Mouse (Mus musculus) adrenal gland, postnatal 25 days (tissue): Measurements from ENCODE around the gene Fhl3. TPM values are rescaled to one million over a fixed set of nuclear protein-coding genes. Genes with fewer than 3 reads are reported as not detected.

Source experiments
- DNase-seq: peaks from one replicate; pipeline ENCODE4 v3.0.0; 2021; ENCODE audit warnings: mixed read lengths
- long read RNA-seq: library from polyadenylated mRNA; stranded (forward); transcript quantifications from one replicate; pipeline ENCODE4 v2.0.0, GENCODE M21; 2021
- total RNA-seq: library from RNA; stranded (reverse); gene quantifications from 2 replicates; pipeline ENCODE4 v1.2.3, GENCODE M21; 2021

The Fhl3 gene
- total RNA-seq, result 6.7 and 8.7 TPM in 2 replicates
- long read RNA-seq, partial matches to known transcripts, result 0 of 1 reads
- long read RNA-seq, other reads (novel, unspliced or antisense), result 0 of 1 reads

DNA sequence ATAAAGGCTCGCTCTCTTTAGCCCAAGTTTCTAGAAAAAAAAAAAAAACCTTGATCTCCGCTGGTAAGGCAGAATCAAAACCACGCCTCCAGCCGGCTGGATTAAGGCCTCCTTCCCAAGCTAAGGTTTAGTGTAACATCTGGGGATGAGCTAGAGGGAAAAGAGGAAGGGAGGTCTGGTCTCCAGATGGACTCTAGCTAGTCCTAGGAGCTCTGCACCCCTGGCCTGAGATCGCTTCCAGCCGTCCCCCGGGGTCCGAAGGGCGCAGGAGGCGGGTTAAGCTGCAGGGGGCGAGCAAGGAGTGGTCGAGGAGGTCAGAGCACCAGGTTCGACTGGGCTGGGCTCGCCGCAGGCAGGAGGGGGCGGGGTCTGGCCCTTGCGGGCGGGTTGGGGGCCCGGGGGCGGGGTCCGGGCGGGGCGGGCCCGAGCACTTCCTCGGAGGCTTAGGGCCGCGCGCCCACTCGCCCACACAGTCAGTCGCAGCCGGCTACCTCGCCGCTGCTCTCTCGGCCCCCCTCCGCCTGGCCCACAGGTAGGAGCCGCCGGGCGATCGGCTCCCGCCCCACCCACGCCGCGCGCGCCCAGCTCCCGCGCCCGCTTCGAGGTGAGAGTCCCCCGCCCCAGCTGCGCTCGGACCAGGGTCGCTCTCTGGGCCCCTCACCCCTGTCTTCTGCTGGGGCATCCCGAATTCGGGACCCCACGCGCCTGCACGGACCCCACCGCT, at the start of gene Fhl3:
Gene Fhl3 (plus strand): TSS at position 454 of the 724 bp plus-strand sequence.
- peak; percentile 77 for DNase-seq

DNA sequence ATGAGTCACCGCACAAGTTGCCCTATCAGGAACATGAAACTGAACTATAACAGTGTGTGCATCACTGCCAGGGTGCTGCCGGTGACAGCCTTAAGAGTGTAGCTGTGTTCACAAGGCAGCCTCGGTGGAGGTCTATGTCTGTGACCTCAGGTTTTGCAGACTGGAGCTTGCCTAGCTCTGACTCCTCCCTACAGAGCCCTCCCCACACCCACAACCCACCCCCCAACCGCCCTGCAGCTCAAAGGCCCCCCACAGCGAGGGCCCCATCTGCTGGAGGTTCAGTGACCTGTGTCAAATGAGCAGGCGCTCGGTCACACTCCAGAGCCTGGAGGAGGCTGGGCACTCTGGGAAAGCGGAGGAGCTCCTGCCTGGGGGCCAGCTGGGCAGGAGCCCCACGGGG, 47.6 kb upstream of the Fhl3 start:
- DNase-seq, result no peak

DNA sequence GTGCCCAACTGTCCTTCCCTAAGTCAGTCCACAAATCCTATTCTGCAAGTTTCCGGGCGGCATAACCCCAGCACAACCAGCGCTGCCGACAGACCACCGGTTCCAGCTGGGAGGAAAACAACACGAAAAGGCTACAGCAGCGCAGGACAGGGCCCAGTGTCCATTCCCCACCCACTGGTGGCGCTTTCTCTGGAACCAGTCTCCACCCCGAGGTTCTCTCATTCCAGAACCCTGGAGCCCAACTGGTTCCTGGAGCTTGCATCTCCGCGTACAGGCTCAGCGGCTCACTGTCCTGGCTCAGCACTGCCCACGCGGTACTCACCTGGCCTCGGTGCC, 44.0 kb upstream of the Fhl3 start, which contains the start of gene Pou3f1:
Gene Pou3f1 (plus strand): TSS at position 290 of the 336 bp plus-strand sequence.
- DNase-seq, result no peak

DNA sequence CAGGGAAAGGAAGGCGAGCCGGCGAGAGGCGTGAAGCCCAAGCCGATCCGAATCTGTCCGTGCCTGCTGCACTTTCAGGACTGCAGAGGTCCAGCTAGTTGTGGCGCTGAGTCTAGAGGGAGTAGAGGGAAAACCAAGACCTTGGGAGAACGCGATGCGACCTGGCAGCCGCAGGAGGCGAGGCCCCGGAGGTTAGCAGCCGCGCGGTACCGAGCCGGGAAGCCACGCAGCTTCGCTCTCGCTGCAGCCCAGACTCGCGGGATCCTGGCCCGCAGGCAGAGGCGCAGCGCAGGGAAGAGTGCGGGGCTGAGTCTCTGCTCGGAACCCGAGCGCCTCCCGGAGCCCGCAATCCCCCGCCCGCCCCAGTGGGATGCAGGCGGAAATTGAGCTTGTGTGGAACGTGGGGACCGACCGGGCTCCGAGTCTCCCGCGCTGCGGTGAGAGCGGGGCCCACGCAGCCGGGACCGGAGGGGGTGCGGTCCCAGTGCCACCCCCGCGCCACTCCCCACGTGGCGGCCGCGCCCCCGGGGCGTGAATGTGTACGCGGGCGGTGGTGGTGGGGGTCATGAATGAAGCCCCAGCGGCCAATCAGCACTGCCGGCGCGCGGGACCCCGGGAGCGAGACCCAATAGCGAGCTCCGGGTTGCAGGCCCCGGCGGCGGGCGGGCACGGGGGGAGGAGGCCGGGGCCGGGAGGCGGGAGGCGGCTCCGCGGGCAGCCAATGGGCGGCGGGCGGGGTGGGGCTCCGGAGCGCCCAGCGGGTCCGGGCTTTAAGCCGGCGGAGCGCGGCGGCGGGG, 43.4 kb upstream of the Fhl3 start:
- DNase-seq, result peak; percentile 89

DNA sequence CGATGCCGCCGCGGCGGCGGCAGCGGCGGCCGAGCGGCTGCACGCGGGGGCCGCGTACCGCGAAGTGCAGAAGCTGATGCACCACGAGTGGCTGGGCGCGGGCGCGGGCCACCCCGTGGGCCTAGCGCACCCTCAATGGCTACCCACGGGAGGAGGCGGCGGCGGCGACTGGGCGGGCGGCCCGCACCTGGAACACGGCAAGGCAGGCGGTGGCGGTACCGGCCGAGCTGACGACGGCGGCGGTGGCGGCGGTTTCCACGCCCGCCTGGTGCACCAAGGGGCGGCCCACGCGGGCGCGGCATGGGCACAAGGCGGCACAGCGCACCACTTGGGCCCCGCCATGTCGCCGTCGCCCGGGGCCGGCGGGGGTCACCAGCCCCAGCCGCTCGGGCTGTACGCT, 42.7 kb upstream of the Fhl3 start:
- no peak for DNase-seq

DNA sequence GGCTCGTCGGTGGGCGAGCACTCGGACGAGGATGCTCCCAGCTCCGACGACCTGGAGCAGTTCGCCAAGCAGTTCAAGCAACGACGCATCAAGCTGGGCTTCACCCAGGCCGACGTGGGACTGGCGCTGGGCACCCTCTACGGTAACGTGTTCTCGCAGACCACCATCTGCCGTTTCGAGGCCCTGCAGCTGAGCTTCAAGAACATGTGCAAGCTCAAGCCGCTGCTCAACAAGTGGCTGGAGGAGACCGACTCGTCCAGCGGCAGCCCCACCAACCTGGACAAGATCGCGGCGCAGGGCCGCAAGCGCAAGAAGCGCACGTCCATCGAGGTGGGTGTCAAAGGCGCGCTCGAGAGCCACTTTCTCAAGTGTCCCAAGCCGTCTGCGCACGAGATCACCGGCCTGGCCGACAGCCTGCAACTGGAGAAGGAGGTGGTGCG, 42.1 kb upstream of the Fhl3 start:
- DNase-seq, result no peak

DNA sequence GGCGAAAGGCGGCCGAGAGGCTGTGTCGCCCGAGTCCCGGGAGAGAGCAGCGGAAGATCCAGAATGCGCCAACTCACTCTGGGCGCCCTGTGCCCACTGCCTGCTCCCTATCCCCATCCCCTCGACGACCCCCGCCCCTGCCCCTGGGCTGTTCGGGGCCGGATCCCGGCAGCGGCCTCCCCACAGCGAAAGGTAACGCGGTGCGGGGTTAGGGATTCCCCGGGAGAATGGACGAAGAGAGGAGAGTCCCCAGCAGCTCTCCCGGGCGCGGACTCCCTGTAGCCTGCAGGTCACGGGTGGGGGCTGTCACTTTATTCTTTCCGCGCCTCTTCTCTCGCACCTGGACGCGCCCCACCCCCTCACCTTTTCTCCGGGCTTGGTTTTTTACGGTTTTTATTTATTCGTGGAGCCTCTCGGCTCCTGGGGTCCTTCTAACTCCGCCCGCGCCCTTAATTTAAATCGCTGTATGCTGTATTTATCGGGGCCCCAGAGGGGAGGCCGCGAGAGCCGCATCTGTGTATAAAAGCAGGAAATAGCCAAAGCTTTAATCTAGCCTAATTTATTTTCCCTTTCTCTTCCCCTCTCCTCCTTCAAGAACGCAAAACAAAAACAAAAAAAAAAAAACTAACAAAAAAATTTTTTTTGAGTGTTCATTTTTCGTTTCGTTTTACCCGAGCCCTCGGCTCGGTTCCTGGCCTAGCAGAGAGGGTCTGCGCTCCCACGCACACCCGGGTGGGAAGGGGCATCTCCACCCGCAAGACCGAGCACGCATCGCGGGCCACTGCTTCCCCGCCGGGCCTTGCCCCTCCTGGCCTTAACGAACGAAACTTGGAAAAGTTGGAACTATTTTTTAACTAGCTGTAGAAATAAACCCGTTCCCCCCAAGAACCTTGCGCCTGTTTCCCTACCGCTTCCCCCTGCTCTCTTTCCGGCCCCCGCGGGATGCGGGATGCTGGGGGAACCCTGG, 41.0 kb upstream of the Fhl3 start:
- DNase-seq, result no peak

DNA sequence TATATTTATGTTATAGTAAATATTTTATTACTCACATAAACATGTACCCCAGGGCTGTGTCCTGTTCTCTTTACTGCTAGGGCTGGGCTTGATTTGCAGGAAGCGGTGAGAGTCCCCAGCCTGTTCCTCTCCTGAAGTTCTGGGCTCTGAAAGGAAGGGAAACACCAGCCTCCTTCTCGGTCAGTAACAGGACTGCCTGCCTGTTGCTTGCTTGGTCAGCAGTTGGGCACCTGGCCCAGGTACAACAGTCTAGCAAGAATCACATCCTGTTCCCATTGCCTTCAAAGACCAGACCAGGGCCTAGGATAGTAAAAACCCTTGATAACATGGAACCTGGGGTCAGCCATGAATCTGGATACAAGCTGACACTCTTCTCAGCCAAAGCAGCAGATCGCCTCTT, 39.9 kb upstream of the Fhl3 start:
- DNase-seq, result no peak

DNA sequence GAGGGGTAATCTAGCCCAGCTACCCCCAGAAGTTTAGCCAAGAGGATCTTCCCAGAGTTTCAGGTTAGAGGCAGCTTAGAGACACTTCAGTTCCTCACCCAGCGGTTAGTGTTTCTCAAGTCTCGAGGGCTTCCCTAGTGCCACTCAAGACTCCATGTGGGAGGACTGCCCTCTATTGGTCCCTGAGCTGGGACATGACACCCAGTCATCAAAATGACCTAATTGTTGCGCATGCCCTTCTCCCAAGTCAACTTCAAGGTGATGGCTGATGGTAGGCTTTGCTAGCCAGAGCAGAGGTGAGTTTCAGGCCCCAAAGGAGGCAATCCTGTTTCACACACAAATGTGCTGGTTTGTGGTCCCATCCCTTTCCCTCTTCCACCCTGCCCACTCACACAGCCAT, 37.5 kb upstream of the Fhl3 start:
- no peak for DNase-seq

DNA sequence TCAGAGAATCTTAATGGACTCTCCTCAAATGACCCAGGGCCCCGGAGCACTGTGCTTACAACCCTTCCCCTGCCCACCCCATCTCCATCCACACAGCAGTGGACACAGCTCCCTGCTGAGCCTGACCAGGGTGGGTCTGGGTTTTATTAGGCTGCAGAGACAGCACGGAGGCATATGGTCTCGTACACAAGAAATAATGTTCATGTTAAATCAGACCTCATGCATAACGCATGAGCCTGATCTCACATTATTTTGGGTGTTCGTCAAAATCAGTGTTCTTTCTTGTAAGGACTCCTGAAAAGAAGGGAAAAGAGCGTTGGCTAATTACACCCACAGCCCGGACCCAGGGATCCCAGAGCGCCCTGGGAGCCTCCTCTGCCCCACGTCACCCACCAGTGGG, 36.3 kb upstream of the Fhl3 start:
- DNase-seq, result no peak

DNA sequence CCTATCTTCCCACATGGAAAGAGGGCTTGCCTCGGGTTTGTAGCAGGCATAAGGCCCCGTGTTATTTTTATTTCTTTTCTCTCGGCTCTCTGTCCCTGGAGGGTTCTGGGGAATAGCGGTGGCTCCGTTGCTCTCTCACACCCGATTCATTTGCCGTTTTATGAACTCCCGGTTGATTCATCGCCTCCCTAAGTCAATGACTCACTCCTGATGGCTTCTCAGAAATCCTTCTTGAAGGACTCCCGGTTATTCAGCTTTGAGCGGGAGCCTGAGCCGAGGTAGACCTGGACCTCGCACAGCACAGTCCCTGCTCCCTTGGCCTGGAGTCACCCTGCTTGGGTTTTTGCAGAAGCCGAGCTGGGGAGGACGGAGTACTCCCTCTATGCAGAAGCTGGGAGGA, 35.9 kb upstream of the Fhl3 start:
- DNase-seq, result no peak

DNA sequence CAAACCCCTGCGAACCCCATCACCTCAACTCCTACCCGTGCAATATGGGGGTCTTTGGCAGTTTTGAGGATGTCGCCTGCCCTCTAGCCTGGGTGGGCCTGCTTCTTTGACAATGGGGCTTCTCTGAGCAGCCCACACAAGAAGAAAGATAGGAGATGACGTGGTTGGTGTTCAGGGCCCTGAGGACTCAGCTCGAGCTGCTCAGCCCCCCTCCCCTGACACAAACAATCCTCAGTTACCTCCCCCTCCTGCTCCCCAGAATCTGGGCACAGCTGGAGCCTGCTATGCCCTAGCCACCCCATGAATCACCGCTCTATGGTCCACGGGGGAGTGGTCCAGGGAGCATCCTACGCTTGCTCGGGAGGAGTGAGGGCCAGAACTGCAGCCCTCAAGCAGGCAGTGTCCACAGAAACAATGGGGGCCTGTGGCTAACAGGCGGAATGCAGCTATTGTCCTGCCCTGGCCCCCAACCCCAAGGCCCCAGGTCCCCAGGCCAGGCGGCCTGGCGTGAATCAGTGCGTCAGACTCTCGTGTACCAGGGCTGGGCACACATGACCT, 32.9 kb upstream of the Fhl3 start:
- no peak for DNase-seq

DNA sequence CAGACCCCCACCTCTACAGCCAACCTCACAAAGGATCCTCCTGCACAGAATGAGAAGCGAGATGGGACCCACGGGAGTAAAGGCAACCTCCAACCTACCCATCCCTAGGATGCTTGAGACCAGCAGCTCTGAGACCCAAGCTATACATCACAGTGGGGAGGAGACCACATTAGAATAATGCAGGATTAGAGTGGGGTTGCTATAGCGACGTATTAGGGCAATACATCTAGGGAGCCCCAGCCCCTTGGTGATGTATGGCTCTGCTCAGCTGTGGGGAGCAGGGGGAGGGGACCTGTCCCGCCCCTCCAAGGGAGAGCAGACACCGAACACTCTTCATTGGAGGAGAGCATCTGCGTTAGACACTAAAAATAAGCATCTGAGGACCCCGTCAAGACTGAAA, 32.4 kb upstream of the Fhl3 start:
- DNase-seq, result no peak

DNA sequence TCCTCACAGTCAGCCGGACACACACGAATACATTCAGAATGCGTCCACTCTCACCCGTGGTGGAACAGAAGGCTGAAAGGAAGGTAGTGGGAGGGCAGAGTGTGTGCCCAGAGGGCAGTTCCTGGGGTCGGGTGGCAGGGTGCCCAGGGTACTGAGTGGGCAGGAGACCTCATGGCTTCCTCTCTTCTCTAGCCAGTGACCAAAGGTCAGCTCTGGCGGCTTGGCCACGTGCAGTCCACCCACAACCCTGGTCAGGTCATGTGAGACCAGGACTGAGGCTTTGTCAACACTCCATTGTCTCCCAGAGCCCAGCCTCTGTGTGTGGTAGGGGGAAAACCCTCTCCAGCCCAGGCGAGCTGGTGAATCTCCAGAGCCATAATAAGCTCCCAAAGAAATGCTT, 30.3 kb upstream of the Fhl3 start:
- DNase-seq, result no peak

DNA sequence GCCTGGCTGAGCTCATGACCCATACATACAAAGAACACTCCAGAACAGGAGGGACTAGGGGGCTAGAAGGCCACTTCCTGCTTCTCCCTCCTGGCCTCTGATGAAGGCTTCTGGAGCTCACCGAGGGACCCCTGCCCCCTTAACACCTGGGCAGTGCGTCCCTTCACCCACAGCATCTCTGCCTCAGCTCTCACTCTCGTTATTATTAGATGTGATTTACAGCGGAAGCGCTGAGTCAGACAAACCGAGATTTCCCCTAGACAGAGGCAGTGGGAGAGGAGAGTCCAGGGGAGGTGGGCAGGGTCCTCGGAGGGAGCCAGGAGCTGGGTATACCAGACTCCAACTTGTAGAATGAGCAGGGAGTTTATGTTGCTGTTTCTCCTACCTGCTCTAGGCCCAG, 28.9 kb upstream of the Fhl3 start:
- DNase-seq, result no peak

DNA sequence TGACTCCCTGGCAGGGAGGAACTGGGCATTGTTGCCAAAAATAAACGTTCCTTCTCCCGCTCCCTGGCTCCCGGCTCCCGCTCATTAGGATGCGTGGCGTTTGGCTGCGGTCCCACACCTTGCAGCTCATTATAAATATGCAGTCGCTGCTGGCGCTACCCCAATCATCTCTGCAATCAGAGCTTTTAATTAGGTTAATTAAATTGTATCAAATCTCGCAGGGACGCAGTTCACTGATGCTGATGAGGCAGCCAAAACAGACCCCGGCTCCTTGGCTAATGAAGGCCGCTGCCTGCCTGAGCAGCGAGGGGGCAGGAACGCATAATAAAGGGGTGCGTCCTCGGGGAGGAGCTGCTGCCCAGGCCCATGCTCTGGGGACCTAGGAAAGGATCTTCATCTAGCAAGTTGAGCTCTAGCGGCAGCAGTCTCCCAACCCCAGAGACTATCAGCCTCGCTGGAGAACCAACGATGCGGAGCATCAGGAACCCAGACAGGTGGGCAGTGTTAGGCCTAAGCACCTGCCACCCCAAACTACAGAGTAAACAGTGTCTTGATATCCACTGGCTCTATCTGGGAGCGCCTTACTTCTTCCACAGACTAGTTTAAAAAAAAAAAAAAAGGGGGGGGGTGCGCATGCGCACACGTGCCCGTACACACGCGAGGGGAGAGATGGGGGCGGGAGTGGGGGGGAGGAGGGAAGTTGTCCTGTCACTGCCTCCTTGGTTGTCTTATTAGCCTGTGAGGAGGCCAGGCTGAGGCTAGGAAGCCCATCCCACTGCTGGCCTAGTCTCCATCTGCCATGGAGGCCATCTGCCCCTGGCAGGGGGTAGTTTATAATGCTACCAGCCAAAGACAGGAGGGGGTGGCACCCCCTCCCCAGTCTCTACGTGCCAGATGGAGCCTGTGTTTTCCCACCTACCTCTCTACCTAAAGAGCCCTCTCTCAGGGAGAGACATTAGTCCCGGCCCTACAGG, 27.9 kb upstream of the Fhl3 start:
- DNase-seq, result no peak

DNA sequence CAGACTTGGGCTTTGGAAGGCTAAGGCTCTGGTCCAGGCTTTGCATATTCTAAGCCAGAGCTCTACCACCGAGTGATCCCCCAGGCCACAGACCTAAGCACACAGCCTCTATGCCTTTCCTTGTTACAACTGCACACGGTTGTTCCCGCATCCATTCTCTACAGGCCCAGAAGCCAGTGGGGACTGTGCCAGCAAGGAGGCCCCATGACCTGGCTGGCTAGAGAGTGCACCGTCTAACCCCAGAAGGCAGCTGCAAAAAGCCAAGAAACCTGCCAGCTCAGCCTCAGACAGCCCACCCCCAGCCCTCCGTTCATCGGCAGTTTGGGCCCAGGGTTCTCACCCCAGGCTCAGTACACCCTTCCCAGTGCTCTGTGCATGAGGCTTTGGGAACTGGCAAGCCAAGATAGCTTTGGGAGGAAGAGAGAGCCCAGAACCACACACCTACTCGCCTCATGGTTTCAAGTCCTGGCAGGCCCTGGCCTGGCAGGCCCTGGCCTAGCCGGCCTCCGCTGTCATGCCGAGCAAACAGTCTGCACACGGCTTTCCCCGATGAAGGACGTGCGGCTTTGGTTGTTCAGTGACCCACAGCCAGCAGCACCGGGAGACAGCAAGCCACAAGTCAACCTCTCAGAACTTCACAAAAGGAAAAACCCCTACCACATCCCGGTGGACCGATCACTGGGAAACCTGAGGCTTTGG, 26.0 kb upstream of the Fhl3 start:
- DNase-seq, result no peak

DNA sequence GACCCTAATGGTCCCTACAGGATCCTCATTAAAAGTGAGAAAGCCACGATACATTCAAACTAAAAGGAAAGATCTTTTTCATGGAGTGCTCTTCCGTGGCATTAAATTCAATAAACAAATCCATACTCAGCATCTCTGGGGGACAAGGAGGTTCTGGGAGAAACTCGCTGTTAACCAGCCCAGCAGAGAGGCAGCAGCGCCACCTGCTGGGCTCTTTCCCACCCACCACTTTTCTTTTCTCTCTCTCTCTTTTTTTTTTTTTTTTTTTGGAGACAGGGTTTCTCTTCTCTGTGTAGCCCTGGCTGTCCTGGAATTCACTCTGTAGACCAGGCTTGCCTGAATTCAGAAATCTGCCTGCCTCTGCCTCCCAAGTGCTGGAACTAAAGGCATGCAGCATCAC, 25.5 kb upstream of the Fhl3 start:
- peak; percentile 61 for DNase-seq

DNA sequence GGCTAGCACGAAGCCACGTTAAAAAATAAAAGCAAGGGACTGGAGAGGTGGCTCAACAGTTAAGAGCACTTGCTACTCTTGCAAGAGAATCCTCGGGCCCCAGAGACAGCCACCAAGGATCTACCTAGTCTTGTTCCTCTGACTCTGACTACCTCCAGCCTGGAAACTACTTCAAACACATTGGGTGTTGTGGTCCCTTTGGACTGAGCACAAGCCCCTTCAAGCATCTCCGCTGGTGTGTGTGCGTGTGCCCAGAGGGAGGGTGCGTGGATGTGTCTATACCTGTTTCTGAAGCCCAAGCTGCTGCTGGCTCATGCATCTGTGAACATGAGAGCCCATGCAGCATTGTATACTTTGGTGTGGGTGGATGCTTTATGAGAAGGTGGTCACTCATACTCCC, 24.5 kb upstream of the Fhl3 start:
- DNase-seq, result no peak

DNA sequence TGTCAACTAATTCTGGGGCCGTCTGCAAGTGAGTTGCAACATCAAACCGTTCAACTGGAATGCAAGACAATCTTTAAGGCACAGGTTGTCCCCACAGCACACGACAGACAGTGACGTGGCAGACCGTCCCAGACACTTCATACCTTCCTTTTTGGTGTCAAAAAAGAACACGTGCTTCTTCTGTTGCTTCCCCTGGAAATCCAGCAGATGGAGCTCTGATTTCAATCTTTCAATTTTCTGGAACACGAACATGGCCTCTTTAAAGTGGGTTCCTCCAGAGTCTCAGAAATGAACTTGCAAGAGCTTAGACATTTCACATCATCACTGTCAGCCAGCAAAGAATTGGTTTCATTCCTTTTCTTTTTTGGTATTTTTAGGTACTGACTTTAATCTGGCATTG, 18.2 kb upstream of the Fhl3 start:
- DNase-seq, result no peak
